Mouse (Mus musculus): ENCODE measurements around the gene Prdx2.

GRCm38 (mm10) chr8:84968650-84969049 lies 737 bp upstream of the Prdx2 start:
- TF ChIP-seq GATA1 (IDR thresholded peaks at IDR 0.05; ENCODE audit: borderline replicate concordance, low read length) (no peak), FLI1 (IDR thresholded peaks at IDR 0.05; ENCODE audit: low read length) (no peak)

Measured in megakaryocyte, embryonic 14.5 days (primary cell).